Mouse (Mus musculus) CD4-positive naive resting alpha-beta T cell, adult 76 days (primary cell): ENCODE results near the gene Acot9. TPM values are rescaled to one million over a fixed set of nuclear protein-coding genes. Genes with fewer than 3 reads are reported as not detected.

Experiments
- total RNA-seq: library from RNA; stranded (reverse); gene quantifications from one replicate; pipeline ENCODE4 v1.2.4, GENCODE M21; 2023

The Acot9 gene
- total RNA-seq, result 29.0 TPM

GRCm38 (mm10) chrX:155262235-155262914 lies at the start of gene Acot9:
TSS of gene Acot9 (plus strand) at chrX:155262443.

GRCm38 (mm10) chrX:155216271-155216670 lies 46.0 kb upstream of the Acot9 start, which contains the start of gene Sat1:
TSS of gene Sat1 (minus strand) at chrX:155216449.

GRCm38 (mm10) chrX:155340654-155341053 lies 78.4 kb downstream of the Acot9 start, which contains the start of gene Prdx4:
TSS of gene Prdx4 (minus strand) at chrX:155340754.

Other genes starting within 250 kb of the Acot9 start
- gene Magea5, start 199.3 kb upstream of the Acot9 start, total RNA-seq, result not detected
- gene Magea1, start 172.7 kb upstream of the Acot9 start, total RNA-seq, result not detected
- not detected for gene Magea2, start 168.8 kb upstream of the Acot9 start, total RNA-seq
- not detected for gene Cldn34b2, start 134.0 kb upstream of the Acot9 start, total RNA-seq
- 203 TPM for gene Sat1, start 46.0 kb upstream of the Acot9 start, total RNA-seq
- 15.2 TPM for gene Prdx4, start 78.3 kb downstream of the Acot9 start, total RNA-seq